14 mouse cellular contexts compared by ENCODE assay signal in genomic region chr7:122012370-122012769, GRCm38 (mm10).
"Had no signal": no experiment of that assay in that cellular context is flagged by ENCODE, and none has a peak within 500 bp of the region (broad histone marks: within the 10 kb centered on the region; RNA-seq: fewer than 3 reads in every experiment).

No protein-coding gene starts in this region.

- DNase-seq: kidney, postnatal 25 days; lung, embryonic 14.5 days; lung, postnatal 10 days; lung, postnatal 4 days; midbrain, embryonic 14.5 days; thymus, postnatal 4 days had no signal

- H3K27me3 ChIP-seq: liver, embryonic 15.5 days; neural tube, embryonic 15.5 days had no signal

- H3K9me3 ChIP-seq: limb, embryonic 10.5 days; liver, embryonic 15.5 days; midbrain, embryonic 10.5 days; neural tube, embryonic 15.5 days had no signal

- H3K4me3 ChIP-seq: left cerebral cortex, adult 2 months; limb, embryonic 10.5 days; liver, embryonic 15.5 days; midbrain, embryonic 10.5 days; myocyte; neural tube, embryonic 15.5 days had no signal

- H3K9ac ChIP-seq: liver, embryonic 15.5 days; lung, embryonic 14.5 days; neural tube, embryonic 15.5 days had no signal

- H3K27ac ChIP-seq: left cerebral cortex, adult 2 months; limb, embryonic 10.5 days; liver, embryonic 15.5 days; midbrain, embryonic 10.5 days; neural tube, embryonic 15.5 days; stomach, postnatal 0 days had no signal

- H3K4me2 ChIP-seq: liver, embryonic 11.5 days; liver, embryonic 15.5 days; lung, embryonic 14.5 days; neural tube, embryonic 15.5 days had no signal
